Mouse (Mus musculus): ENCODE results near the gene 1110008P14Rik.

1110008P14Rik gene

DNA sequence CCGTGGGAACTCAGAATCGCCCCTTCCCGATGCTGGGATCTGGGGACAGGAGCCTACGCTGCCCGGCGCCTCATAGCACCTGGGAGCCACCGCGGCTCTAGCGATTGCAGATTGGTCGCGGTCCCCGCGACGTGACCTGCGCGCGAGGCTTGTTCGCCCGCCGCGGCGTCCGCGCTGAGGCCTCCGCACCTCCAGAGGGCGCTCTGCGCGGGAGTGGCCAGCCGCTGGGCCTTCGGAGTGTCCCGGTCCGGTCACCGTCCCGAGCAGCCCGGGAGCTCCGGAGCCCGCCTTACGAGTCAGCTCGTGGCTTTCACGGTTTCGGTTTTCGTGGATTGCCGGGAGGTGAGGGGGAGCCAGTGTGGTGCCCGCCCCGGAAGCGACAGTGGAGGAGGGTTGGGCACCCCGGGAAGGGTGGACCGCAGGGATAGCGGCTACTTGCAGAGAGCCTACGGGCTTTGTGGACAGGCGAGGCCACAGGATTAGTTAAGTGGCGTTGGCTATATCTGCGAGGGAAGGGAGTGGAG, 18.9 kb downstream of the 1110008P14Rik start:
- DNase-seq (ENCODE audit: low read depth) = peak; percentile 76

DNA sequence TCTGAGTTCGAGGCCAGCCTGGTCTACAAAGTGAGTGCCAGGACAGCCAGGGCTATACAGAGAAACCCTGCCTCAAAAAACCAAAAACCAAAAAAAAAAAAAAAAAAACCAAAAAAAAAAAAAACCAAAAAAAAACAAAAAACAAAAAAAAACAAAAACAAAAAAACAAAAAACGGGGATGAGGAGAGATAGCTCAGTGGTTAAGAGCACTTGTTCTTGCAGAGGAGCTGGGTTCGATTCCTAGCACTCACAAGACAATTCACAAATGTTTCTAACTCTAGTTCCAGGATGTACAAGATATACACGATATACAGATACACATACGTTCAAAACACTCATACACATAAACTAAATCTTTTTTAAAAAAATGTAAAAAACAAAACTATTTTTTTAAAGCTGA, 19.5 kb downstream of the 1110008P14Rik start:
- DNase-seq (ENCODE audit: low read depth) = peak; percentile 34

DNA sequence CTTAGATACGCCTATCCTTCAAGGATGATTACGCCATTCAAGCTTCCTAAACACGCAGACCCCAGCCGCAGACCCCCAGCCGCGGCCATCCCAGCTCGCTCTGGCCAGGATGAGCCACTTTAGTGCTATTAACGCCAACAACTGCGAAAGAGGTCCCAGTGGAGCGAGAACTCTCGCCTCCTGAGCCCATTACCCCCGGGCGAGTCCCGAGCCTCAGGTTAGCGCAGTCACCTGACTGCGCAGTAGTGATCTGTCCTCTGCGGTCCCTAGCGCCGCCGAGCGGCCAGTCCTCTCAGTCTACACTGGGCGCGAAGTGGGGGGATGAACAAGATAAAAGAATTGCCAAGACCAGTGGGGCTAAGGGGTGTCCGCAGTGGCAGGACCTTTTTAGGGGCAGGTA, 20.3 kb downstream of the 1110008P14Rik start:
- peak; percentile 79 for DNase-seq (ENCODE audit: low read depth)

DNA sequence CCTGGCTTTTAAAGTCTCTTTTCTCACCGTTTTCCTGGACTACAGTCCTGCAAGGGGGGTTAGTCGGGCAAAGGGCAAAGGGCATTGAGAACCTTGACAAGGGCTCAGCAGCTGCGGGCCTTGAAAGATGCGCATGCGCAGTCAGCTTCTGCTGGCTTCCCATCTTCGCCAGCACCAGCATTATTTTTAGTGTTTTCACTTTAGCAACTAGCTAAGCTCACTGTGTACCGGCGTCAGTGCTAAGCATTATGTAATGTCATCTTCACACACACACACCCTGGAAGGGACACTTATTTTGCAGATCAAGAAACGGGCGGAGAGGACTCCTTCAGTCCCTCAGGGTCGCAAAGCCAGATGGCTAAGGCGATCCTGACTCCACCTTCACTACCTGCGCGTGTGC, 21.0 kb downstream of the 1110008P14Rik start:
- DNase-seq (ENCODE audit: low read depth) = peak; percentile 71

DNA sequence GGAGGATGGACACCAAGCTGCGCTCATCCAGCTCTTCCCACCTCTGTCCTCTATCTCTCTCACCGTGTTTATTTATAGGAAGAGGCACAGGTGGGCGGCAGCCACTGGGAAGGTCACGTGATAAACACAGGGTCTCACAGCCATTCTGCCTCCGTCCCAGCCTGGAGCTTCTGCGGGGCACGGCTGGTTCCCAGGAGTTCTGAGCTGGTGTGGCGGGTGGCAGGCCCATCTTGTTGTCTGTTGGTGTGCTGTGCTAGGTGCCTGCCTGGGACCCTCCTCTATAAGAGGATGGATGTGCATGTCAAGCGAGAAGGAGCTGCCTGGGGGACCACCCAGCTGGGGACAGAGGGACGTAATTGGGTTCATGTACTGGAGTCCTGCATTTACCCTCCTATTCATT, 23.4 kb downstream of the 1110008P14Rik start:
- DNase-seq (ENCODE audit: low read depth) = no peak

DNA sequence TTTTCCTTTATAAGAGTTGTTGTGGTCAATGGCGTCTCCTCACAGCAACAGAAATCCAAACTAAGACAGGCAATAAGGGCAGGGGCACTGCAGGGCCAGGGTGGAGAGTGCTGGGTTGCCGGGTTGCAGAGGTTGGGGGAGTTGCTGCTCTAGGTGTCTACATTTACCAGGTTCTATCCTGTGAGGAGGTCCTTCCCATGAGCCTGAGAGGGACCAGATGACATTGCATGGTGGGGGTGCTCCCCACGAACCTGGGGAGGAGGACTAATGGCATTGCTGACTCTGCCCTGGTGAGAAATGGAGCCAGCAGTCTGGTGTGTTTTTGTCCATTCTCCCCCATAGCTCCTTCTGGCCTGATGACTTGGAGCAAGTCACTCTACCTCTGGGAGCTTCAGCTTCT, 24.0 kb downstream of the 1110008P14Rik start:
- no peak for DNase-seq (ENCODE audit: low read depth)

DNA sequence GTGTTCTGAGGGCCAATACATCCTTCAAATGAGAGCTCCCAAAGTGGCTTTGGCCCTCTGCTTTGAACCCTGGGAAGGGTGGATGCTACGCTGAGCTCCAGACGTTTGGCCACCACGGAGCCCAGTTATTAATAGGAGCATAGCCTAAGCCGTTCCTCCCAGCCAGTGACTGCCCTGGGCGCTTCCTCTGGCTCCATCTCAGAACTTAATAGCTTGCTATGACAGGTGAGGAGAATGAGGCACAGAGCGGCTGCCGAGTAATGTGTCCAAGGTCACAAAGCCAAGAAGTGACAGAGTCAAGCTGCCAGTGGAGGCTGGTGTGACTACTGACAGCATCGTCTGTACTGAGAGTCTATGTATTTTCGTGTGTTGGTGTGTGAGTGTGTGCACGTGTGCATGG, 25.5 kb downstream of the 1110008P14Rik start:
- no peak for DNase-seq (ENCODE audit: low read depth)

DNA sequence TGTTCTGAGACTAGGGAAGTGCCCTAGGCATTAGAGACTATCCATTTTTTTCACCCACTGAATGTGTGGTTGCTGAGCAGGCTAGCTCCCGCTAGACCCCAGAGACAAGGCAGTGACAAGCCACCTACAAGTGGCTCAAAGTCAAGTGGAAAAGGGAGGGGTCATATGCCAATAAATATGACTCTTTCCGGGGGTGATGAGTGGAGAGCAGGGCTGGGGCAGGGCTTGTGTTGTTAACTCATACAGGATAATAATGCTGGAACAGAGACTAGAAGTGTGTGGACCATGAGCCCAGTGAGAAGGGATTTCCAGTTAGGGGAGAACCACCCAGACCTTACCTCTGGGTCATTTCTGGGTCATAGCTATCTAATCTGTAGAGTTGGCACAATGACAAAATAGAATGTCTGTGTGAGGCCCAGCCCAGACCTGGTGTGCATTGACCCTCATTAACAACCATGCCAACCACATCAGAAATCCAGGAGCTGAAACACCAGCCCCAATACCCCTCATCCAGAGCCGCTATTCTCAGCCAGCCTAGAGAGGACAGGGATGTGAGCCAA, 27.3 kb downstream of the 1110008P14Rik start:
- DNase-seq (ENCODE audit: low read depth) = no peak

DNA sequence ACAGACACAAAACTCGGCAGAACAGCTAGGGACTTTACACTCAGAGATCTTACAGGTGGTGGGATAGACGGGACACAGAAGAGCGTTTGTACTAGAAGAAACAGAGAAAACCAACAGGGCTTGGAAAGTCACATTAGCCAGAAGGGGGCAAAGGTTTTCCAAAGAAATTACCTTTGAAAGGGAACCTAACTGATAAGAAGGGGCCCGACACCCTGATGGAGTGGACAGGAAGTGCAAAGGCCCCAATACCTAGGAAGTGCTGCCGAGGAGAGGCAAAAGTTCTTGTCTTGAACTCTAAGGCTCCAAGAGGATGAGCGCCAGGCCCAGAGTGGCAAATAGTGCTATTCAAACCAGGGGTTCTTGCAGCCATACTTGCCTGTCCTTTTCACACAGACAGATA, 27.9 kb downstream of the 1110008P14Rik start:
- no peak for DNase-seq (ENCODE audit: low read depth)

DNA sequence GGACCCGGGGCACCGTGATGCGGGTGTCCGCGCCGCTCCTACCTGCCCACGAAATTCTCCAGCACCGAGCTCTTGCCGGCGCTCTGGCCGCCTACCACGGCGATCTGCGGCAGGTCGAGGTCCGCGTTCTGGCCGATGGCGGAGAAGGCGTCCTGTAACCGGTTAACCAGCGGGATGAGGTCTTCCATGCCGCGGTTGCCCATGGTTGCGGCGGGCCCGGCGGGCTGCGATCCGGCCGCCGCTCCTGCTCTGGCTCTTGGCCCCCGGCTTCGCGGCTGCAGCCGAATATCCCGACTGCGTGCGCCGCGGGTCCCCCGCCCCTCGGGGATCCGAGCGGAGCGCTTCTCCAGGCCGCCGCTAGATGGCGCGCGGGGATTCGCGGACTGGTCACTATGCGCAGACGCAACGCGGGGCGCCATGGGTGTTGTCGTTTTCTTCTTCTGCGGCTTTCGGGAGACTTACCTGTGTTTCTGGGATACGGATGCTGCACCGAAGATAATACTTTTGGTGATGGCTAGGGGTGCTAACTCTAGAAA, 28.7 kb downstream of the 1110008P14Rik start, which contains the start of gene Dnm1:
TSS of gene Dnm1 (minus strand) at position 332 of the 536 bp plus-strand sequence.
- peak; percentile 76 for DNase-seq (ENCODE audit: low read depth)

DNA sequence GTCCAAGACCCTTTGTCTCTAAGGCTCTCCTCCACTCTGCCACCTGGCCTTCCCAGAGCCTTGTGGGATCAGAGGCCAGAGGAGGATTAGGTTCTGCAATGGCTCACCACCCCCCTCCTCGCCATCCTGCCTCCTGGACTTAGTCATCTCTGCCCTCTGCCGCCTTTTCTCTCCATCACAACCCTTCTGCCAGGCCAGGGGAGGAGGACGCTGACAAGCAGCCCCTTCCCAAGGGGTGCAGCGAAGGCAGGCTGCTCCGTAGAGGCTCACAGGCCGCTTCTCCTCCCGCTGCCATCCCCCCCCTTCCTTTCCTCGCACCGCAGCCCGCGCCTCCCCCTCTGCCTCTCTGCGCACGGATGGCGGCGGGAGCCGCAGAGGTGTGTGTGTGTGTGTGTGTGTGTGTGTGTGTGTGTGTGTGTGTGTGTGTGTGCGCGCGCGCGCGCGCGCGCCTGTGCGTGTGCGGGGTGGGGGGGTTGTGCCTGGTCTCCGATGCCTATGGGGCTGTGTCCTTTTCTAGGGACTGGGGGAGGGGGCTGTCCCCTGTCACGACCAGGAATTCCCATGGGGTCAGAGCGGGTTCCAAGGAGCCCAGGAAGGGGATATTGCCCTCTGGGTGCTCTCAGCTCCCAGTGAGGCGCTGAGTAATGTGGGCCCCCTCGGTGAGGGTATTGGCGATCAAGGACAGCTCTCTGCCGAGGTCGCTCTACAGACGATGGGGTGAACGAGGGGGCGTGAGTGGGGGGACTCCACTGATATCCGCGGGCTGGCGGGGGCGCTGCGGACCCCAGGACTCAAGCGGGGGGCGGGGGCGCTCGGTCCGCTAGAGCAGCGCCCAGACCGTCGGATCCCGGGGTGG, 29.4 kb downstream of the 1110008P14Rik start, which contains the start of gene Ciz1:
TSS of gene Ciz1 (plus strand) at position 177 of the 856 bp plus-strand sequence.
- no peak for DNase-seq (ENCODE audit: low read depth)

DNA sequence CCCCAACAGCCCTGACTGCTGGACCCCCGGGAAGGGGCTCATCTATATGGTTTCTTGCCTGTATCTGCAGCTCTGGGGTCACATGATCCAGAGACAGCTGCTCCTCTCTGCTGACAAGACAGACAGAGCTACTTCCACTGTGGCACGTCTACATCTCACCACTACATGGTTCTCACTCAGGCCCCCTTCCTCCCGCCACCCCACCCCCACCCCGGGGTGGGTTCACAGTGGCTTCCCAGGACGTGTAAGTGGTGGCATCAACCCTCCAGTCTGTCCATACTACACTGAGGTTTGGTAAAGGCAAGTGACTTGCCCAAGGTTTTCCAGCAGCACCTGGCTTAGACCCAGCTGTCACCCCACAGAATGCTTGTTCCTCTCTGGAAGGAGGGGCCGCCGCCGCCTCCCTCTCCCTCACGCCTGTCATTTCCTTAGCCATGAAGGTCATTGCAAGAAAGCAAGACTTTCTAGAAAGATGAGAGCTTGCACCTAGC, 30.2 kb downstream of the 1110008P14Rik start:
- DNase-seq (ENCODE audit: low read depth) = no peak

DNA sequence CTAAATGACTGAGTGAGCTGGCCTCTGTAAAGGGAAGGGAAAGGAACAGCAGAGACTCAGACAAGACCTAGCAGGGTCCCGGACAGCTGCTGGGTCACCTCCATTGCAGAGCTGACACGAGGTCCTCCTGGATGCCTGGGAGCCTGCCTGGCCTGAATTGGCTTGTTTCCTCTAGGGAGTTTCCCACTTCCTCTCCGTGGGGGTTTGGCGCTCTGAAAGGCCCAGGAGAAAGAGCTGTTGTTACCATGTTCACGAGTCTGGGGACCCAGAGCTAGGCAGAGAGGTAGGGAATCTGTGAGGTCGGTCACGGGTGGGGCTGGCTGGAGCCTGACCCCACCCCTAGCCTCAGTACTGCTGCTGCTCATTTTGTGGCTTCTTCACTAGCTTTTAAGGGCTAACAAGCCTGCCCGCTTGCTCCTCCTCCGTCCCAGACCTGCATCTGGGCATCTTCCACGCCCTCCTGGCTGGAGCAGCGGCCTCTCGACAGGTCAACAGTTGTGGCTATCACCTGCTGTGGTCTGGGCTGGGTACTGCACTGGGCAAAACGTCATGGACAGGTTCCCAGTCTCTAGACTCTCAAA, 31.2 kb downstream of the 1110008P14Rik start:
- no peak for DNase-seq (ENCODE audit: low read depth)

DNA sequence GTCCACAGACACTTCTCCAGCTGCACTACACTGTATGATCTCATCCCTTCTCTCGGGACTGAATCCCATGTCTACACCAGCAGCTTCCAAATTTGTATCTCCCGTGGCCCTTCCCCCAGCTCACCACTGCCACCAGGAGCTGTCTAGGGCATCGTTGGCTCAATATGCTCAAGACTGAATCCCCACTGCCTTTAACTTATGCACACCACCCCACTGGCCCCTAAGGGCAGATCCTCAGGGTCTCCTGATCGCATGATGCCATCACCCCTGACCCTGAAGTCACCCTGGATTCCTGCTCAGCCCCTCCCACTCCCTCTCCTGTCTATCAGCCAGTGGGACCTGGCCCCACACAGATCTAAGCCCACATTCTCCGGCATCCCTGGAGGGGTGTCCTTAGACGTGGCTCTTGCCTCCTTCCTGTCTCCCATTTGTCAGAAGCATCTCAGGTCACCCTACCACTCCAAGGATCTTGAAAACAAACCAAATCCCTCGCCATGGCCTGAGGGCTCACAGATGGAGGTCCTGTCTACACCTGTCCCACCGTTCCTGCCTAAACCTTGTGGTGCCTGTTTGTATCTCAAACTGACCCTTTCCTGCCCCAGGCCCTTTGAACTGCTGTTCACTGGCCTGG, 32.0 kb downstream of the 1110008P14Rik start:
- DNase-seq (ENCODE audit: low read depth) = no peak

DNA sequence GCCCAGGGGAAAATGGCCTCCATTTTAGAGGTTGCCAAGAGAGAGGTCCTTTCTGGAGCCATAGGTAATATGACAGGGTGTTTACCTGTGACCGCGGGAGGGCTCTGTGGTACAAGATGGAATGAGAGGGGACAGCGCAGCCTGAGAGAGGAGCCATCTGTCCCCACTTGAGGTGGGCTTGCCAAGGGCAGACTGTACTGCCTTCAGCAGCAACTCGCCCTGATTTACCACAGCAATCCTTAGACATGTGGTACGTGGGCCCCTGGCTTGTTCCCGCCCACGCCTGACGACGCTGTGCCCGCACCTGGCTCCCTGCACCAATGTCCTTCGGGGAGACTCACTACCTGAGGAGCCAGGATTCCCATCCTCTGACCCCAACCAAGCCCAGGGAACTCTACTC, 33.4 kb downstream of the 1110008P14Rik start:
- DNase-seq (ENCODE audit: low read depth) = no peak

DNA sequence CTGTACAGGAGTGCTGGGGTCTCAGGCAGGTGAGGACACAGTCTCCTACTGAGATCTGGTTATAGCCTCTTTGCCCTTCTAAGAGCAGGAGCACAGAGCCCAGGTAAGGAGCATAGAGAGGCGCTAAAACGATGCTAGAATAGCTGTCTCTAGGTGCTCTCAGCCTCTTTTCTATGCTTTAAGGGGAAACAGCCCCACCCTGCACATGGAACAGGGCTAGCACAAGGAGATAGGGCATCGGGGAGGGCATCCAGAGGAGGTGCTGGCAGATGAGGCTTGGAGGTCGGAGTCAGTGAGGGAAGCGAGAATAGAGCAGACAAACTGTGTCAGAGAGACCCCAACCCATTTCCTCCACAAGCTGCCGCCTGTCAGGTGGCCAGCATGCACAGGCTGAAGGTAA, 34.7 kb downstream of the 1110008P14Rik start:
- no peak for DNase-seq (ENCODE audit: low read depth)

DNA sequence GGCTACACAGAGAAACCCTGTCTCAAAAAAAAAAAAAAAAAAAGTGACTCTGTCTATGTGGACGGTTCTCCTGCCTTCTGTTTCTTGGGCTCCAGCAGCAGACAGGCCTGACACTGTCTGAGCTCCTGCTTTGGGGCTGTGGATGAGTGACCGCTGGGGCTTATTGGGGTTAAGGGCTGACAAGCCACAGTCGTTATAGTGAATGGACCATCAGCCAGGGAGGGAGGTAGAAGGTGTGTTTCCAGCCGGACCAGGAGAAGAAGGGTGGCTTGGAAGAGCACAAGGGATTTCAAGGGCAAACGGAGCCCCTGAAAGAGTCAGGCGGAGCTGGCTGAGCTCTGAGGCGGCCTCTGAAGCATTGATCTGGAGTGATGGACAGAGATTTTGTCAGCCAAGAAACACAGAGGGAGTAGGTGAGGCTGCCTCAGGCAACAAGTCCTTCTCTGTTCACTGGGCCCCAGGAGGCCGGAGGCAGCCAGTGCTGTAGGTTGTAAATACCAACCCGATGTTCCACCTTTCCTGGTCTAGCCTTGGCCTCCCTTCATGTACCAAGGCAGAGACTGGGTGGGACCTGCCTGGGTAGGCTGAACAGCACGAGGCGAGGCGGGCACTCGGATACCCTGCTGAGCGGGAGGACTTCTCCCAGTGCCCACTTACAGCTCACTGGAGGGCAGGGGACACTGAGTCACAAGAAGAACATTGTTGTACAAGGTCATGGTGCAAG, 37.0 kb downstream of the 1110008P14Rik start:
- DNase-seq (ENCODE audit: low read depth) = no peak

DNA sequence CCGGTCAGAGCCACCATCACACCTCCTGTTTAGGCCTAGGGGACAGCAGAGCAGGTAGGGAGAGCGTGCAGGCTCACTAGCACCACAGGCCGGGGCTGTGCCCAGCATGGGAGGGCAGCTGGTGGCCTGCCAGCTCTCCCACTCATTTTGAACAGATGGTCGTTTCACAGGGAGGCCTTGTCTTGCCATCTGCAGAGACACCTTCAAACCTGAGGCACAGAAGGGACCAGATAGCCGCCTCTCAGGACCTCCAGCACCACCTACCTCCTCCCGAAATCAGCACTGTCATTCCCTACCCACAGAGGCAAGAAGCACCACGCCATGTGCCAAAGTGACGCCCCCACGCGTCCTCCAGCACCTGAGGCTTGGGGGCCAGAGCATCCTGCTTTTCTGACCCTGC, 37.7 kb downstream of the 1110008P14Rik start:
- no peak for DNase-seq (ENCODE audit: low read depth)

DNA sequence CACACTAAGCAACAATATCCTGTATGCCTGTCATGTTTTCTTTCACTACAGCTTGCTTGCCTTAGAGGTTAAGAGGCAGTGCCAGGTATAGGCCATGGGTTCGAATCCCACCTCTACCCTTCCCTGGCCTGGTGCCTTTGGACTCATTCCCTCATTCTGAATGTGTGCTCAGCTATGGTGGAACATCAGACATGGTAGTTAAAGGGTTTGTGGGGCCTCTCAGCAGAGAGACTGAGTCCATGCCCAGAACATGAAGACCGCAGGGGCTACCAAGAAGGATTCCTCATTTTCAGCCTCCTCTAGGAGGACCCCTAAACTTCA, 38.4 kb downstream of the 1110008P14Rik start:
- DNase-seq (ENCODE audit: low read depth) = no peak

DNA sequence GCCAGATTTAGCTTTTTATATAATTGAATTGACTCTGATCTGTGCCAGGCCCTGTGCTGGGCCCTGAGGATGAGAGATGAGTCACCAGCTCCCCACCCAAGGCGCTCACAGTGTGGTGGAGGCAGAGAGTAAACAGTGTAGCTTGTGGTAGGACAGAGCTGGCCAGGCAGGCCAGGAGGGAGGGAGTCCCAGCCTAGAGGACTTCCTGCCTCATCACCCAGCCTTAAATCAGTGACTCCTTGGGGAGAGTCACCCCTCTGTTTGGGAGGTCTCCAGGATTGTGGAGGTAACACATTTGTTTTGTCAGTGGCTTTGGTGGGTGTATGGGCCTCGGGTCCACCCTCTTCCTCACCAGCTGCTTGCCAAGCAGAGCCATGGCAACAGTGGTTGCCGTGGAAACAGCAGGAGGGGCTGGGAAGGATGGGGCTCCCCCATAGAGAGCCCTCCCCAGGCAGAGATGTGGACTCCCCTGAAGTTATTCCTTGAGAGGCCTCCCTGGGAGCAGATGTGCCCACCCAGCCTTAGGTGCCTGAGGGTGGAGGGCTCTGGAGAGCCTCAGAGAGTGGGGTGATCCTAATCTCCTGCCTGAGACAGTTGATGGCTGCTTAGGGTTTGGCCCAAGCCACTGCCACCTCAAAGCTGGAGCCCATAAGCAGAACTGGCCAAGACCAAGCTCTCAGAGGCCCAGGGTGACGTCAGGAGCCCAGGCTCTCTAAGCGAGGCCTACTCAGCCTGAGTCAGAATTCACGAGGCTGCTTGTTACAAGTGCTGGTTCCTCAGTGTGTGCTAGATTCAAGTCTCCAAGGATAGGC, 39.0 kb downstream of the 1110008P14Rik start:
- DNase-seq (ENCODE audit: low read depth) = no peak

DNA sequence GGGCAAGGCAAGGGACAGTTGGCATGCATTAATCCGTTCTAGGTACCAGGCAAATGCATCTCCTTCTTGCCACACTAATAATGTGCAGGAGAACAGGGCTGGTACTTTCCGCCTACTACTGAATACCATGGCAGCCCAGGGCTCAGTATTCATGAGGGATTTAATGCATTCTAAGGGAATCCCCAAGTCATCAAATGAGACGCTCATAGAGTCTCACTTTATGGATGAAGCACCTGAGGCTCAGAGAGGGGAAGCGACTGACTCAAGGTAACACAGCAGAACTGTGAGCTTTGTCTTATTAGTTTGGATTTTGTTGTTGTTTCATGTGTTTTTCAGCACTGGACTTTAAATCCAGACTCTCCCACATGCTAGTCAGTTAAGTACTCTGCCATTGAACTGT, 39.7 kb downstream of the 1110008P14Rik start:
- no peak for DNase-seq (ENCODE audit: low read depth)

Data from c-Kit-positive CD71-positive TER-119-negative erythroid progenitor cells, embryonic 14.5 days (primary cell).